Mouse (Mus musculus) heart, postnatal 0 days (tissue): ENCODE results near the gene Btbd11. TPM values are rescaled to one million over a fixed set of nuclear protein-coding genes. Genes with fewer than 3 reads are reported as not detected.

Experiments used
- ATAC-seq: fragments of 200-750 bp; cut with Nextera tagmentation; 2 replicates; pipeline ENCODE4 v1.8.0; 2017; ENCODE audit warnings: low read depth, moderate number of reproducible peaks, moderate library complexity; ENCODE audit not compliant: insufficient read depth
- DNase-seq: peaks from one replicate; pipeline ENCODE4 v3.0.0-alpha.2; 2016; ENCODE audit warnings: low spot score
- H3K27ac ChIP-seq: fragments of 300-500 bp; sonication (generic); 2 replicates; pipeline ENCODE4 v1.5.1; 2014; ENCODE audit warnings: low read depth, mild to moderate bottlenecking
- H3K27me3 ChIP-seq: fragments of 300-500 bp; sonication (generic); 2 replicates; pipeline ENCODE4 v1.6.1; 2014; ENCODE audit warnings: low read length, mixed read lengths; ENCODE audit not compliant: control insufficient read depth, insufficient read depth
- H3K36me3 ChIP-seq: fragments of 300-500 bp; sonication (generic); replicated peaks from 2 replicates; pipeline ENCODE4 v1.6.1; 2014; ENCODE audit warnings: low read length, mixed read lengths; ENCODE audit not compliant: control insufficient read depth, insufficient read depth
- H3K4me1 ChIP-seq: fragments of 300-500 bp; sonication (generic); 2 replicates; pipeline ENCODE4 v1.6.1; 2014; ENCODE audit warnings: antibody characterized with exemption; ENCODE audit not compliant: control insufficient read depth, insufficient read depth
- H3K4me2 ChIP-seq: fragments of 300-500 bp; sonication (generic); 2 replicates; pipeline ENCODE4 v1.6.1; 2014; ENCODE audit warnings: low read depth, mild to moderate bottlenecking, low read length, moderate library complexity
- H3K4me3 ChIP-seq: fragments of 300-500 bp; sonication (generic); 2 replicates; pipeline ENCODE4 v1.5.1; 2014; ENCODE audit warnings: low read depth, low read length
- H3K9ac ChIP-seq: fragments of 300-500 bp; sonication (generic); replicated peaks from 2 replicates; pipeline ENCODE4 v1.6.1; 2014; ENCODE audit warnings: low read depth, low read length, mixed read lengths
- H3K9me3 ChIP-seq: fragments of 300-500 bp; sonication (generic); replicated peaks from 2 replicates; pipeline ENCODE4 v1.6.1; 2016; ENCODE audit warnings: low read length; ENCODE audit not compliant: control insufficient read depth
- CTCF ChIP-seq: IDR thresholded peaks from 2 replicates; pipeline ENCODE4 v1.5.1; 2016; ENCODE audit warnings: antibody characterized with exemption, control low read depth, low read depth
- EP300 ChIP-seq: IDR thresholded peaks from 2 replicates; pipeline ENCODE4 v1.6.1; 2016; ENCODE audit warnings: antibody characterized with exemption, low read depth
- WGBS: fragments of 180-500 bp; shearing (Covaris S2); extraction: QIAGEN DNeasy Blood & Tissue Kit; methylation state at CpG from one replicate; pipeline ENCODE4 v1.1.7; 2014; 5-methylcytosine and 5-hydroxymethylcytosine counted together
- polyA plus RNA-seq: library from polyadenylated mRNA; unstranded; fragments of >200 nt; fragmentation: Nextera tagmentation; extraction: Ambion mirVana; gene quantifications from 2 replicates; pipeline ENCODE4 v1.2.1, GENCODE M21; 2015
- total RNA-seq: library from RNA; depleted of rRNA; stranded (reverse); fragments of >200 nt; gene quantifications from 2 replicates; pipeline ENCODE4 v1.2.3, GENCODE M21; 2014; ENCODE audit warnings: low replicate concordance; rRNA removed

Gene Btbd11
- total RNA-seq (0.50 and 2.2 TPM in 2 replicates), polyA plus RNA-seq (0.11 and 0.20 TPM in 2 replicates)

DNA sequence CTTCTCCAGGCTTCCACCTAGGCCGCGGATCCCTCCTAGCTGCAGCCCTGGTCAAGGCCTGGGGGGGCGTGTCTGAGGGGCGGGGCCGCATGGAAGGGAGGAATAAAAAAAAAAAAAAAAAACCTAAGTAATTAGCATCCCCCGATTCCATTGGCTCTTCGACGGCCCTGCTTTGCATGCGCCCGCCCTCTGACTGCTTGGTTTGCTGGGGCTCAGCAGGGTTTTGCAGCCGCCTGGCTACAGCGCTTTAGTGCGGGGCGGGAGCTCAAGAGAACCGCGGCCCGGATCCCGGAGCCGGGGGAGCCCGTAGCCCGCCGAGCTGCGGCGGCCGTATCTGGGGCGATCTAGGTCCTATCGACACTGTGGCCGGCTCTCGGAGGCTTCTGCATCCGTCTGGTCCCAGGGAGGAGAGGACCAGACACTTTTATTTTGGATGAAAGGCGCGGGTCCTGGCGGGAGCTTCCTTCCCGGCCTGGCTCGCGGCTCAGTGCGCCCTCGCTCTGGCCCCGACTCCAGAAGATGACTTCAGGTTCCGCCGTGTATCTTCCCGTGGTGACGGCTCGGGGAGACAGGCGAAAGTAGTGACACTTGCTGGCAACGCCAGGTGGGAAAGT is at the start of gene Btbd11:
TSS of gene Btbd11 (plus strand) at position 210 of the 614 bp plus-strand sequence.
- Histone ChIP-seq H3K27me3 (peaks cover 33% of the 10 kb centered on the region), H3K4me3 (peak within 1 kb of the TSS; percentile 58), H3K27ac (no peak within 1 kb of the TSS), H3K36me3 (no peaks in the 10 kb centered on the region), H3K9ac (peak within 1 kb of the TSS; percentile 43; the same call in 1 of the 2 replicates), H3K4me2 (peak within 1 kb of the TSS; percentile 98), H3K9me3 (no peaks in the 10 kb centered on the region), H3K4me1 (0 out of 2 replicates have a peak, but pooled peaks cover 7% of the 10 kb centered on the region)
- ATAC-seq, result peak; percentile 97
- WGBS, result under 1% methylated on average over 44 of the region's 46 CpGs
- TF ChIP-seq EP300, result no peak
- peak; percentile 24; the same call in 1 of the 2 replicates for TF ChIP-seq CTCF
- DNase-seq, result peak; percentile 93

DNA sequence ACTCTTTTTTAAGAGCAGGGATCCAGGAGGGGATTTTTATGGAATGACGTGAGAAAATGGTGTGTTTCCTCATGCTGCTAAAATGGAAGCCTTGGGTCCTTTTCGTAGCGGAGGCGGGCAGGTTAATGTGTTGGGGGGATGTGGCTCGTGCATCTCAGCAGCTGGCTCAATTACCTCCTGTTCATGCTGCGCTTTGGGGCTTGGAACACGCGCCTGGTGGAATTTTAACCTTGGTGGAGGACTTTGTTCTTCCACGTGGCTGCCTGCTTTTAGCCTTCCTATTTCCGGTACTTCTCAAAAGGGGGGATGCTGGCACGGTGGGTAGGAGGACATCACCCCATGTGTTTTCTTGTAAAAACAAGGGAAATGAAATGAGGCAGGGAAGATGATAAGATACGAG is 47.9 kb upstream of the Btbd11 start:
- no peak overlapping the region for H3K27ac ChIP-seq
- WGBS, result 61% methylated on average over 12 of the region's 12 CpGs
- H3K4me3 ChIP-seq, result no peak overlapping the region
- no peaks in the 10 kb centered on the region for H3K36me3 ChIP-seq
- ATAC-seq, result no peak
- no peaks in the 10 kb centered on the region for H3K9me3 ChIP-seq
- H3K27me3 ChIP-seq, result no peaks in the 10 kb centered on the region
- TF ChIP-seq CTCF (no peak), EP300 (no peak)
- no peak overlapping the region for H3K4me2 ChIP-seq
- no peak overlapping the region for H3K9ac ChIP-seq
- no peaks in the 10 kb centered on the region for H3K4me1 ChIP-seq
- no peak for DNase-seq

DNA sequence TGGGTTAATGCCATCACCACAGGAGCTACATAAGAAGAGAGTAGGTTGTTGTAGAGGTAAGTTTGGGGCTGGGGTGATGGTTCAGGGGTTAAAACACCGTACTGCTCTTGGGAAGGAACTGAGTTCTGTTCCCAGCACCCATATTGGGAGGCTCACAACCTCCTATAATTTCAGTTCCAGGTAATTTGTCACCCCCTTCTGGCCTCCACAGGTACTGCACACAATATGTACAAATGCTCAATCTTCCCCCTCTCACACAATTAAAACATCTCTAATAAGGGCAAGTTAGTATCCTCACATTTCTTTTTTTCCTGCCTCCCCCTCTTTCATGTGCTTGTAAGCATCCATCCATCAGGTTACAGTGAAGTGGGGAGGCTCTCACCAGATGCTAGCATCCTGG is 44.7 kb upstream of the Btbd11 start:
- ATAC-seq, result no peak
- Histone ChIP-seq H3K4me3 (no peak overlapping the region), H3K36me3 (no peaks in the 10 kb centered on the region), H3K4me2 (no peak overlapping the region), H3K27ac (no peak overlapping the region), H3K9me3 (no peaks in the 10 kb centered on the region), H3K9ac (no peak overlapping the region), H3K27me3 (no peaks in the 10 kb centered on the region), H3K4me1 (no peaks in the 10 kb centered on the region)
- WGBS, result 82% methylated on average over 1 of the region's 1 CpGs
- no peak for DNase-seq
- no peak for TF ChIP-seq CTCF
- TF ChIP-seq EP300, result no peak

DNA sequence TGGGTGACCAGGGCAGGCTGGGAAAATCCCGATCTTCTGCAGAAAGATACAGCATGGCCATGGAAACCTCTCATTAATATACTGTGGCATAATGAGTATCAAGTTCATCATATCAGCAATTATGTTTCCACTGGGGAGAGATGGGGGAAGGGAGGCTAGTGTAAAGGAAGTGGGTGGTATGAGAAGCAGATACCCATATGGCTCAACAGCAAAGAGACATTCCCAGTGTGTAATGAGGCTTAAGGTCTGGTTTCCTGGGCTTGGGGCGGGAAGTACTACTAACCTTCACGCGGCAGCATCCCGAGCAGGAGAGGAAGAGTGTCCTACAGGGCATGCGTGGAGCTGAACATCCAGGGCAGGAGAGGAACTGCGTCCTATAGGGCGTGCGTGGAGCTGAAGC is 39.4 kb upstream of the Btbd11 start:
- Histone ChIP-seq H3K9me3 (no peaks in the 10 kb centered on the region), H3K9ac (no peak overlapping the region), H3K4me3 (no peak overlapping the region), H3K4me2 (no peak overlapping the region), H3K4me1 (no peaks in the 10 kb centered on the region), H3K36me3 (no peaks in the 10 kb centered on the region), H3K27me3 (no peaks in the 10 kb centered on the region), H3K27ac (no peak overlapping the region)
- no peak for DNase-seq
- WGBS, result 73% methylated on average over 9 of the region's 9 CpGs
- ATAC-seq, result no peak
- TF ChIP-seq EP300, result no peak

DNA sequence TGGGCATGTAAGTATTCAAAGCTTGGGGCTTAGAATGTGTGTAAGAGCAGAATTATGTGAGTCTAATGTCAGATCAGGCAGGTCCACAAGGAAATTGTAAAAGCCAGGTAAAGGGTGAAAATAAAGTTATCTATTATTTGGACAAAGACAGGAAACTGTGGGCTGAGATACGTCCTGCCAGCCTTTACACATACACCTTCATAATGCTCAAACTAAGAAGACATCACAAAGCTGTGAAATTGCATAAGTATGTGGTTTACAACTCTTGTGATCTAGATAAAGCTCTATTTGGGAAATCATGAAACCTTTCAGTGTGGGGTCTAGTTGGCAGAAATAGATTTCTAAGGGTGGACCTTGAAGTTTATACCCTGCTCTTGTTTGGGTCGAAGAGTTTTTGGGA is 34.1 kb upstream of the Btbd11 start:
- H3K27me3 ChIP-seq, result no peaks in the 10 kb centered on the region
- DNase-seq, result no peak

DNA sequence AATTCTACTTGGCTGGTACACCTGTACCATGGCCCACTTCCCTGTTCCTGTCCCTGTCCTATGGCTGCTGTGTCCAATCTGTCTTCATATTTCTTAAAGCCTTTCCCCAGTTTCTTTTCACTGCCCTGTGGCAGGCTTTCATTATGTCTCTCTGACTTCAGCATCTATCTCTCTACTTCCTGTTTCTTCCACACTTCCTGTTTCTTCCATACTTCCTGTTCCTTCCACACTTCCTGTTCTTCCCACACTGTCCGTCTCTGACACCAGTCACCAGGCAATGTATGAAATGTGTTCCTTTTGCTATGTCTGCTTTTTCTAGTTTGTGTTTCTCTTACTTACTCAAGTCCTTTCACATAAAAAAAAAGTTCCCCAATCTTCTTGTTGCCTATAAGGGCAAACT is 32.3 kb upstream of the Btbd11 start:
- Histone ChIP-seq H3K27ac (no peak overlapping the region), H3K4me1 (no peaks in the 10 kb centered on the region), H3K4me3 (no peak overlapping the region), H3K9ac (no peak overlapping the region), H3K9me3 (no peaks in the 10 kb centered on the region), H3K4me2 (no peak overlapping the region), H3K27me3 (no peaks in the 10 kb centered on the region), H3K36me3 (no peaks in the 10 kb centered on the region)
- ATAC-seq, result no peak
- no peak for TF ChIP-seq CTCF
- no peak for TF ChIP-seq EP300
- DNase-seq, result no peak
- 71% methylated on average over 1 of the region's 1 CpGs for WGBS

More for the DNA sequence above, 34.1 kb upstream of the Btbd11 start:
- TF ChIP-seq EP300 (no peak), CTCF (no peak)
- Histone ChIP-seq H3K27ac (no peak overlapping the region), H3K4me3 (no peak overlapping the region), H3K9ac (no peak overlapping the region), H3K9me3 (no peaks in the 10 kb centered on the region), H3K4me2 (no peak overlapping the region), H3K36me3 (no peaks in the 10 kb centered on the region), H3K4me1 (no peaks in the 10 kb centered on the region)
- 63% methylated on average over 2 of the region's 2 CpGs for WGBS
- ATAC-seq, result no peak
